Mouse (Mus musculus) lung, postnatal 0 days (tissue): ENCODE data around the gene Kalrn. TPM values are rescaled to one million over a fixed set of nuclear protein-coding genes. Genes with fewer than 3 reads are reported as not detected.

Experiments used
- ATAC-seq: fragments of 200-750 bp; cut with Nextera tagmentation; 2 replicates; pipeline ENCODE4 v1.8.0; 2017; ENCODE audit warnings: moderate library complexity
- DNase-seq: peaks from one replicate; pipeline ENCODE4 v3.0.0-alpha.2; 2016; ENCODE audit warnings: low spot score
- H3K27ac ChIP-seq: fragments of 300-500 bp; sonication (generic); 2 replicates; pipeline ENCODE4 v1.5.1; 2014; ENCODE audit warnings: antibody characterized with exemption, mild to moderate bottlenecking, low read length, mixed read lengths
- H3K27me3 ChIP-seq: fragments of 300-500 bp; sonication (generic); replicated peaks from 2 replicates; pipeline ENCODE4 v1.6.1; 2014; ENCODE audit warnings: low read length, mixed read lengths; ENCODE audit not compliant: insufficient read depth
- H3K36me3 ChIP-seq: fragments of 300-500 bp; sonication (generic); 2 replicates; pipeline ENCODE4 v1.6.1; 2014; ENCODE audit warnings: low read length, mixed read lengths; ENCODE audit not compliant: insufficient read depth
- H3K4me1 ChIP-seq: fragments of 300-500 bp; sonication (generic); 2 replicates; pipeline ENCODE4 v1.6.1; 2014; ENCODE audit warnings: antibody characterized with exemption, low read depth, low read length, mixed read lengths; ENCODE audit not compliant: insufficient read depth
- H3K4me2 ChIP-seq: fragments of 300-500 bp; sonication (generic); replicated peaks from 2 replicates; pipeline ENCODE4 v1.6.1; 2014; ENCODE audit warnings: low read depth, mild to moderate bottlenecking, low read length, moderate library complexity, mixed read lengths
- H3K4me3 ChIP-seq: fragments of 300-500 bp; sonication (generic); 2 replicates; pipeline ENCODE4 v1.5.1; 2014; ENCODE audit warnings: low read depth, low read length
- H3K9ac ChIP-seq: fragments of 300-500 bp; sonication (generic); replicated peaks from 2 replicates; pipeline ENCODE4 v1.6.1; 2014; ENCODE audit warnings: low read depth, mild to moderate bottlenecking
- H3K9me3 ChIP-seq: fragments of 300-500 bp; sonication (generic); 2 replicates; pipeline ENCODE4 v1.6.1; 2016; ENCODE audit warnings: low read length, mixed read lengths
- CTCF ChIP-seq: IDR thresholded peaks from 2 replicates; pipeline ENCODE4 v1.5.1; 2016; ENCODE audit warnings: antibody characterized with exemption, mild to moderate bottlenecking
- EP300 ChIP-seq: IDR thresholded peaks from 2 replicates; pipeline ENCODE4 v1.6.1; 2016; ENCODE audit warnings: antibody characterized with exemption, mild to moderate bottlenecking, control low read depth
- WGBS: fragments of 180-500 bp; shearing (Covaris S2); extraction: QIAGEN DNeasy Blood & Tissue Kit; methylation state at CpG from one replicate; pipeline ENCODE4 v1.1.7; 2014; 5-methylcytosine and 5-hydroxymethylcytosine counted together
- polyA plus RNA-seq: library from polyadenylated mRNA; unstranded; fragments of >200 nt; fragmentation: Nextera tagmentation; extraction: Ambion mirVana; gene quantifications from 2 replicates; pipeline ENCODE4 v1.2.1, GENCODE M21; 2015

Kalrn gene
- polyA plus RNA-seq, 1 experiment from 2014 or later, result 13.6 TPM

GRCm38 (mm10) chr16:34494741-34495140 is 78.6 kb downstream of the Kalrn start:
- no peaks in the 10 kb centered on the region for H3K9me3 ChIP-seq
- peaks cover 11% of the 10 kb centered on the region; the same call in 1 of the 2 replicates for H3K4me1 ChIP-seq
- H3K4me2 ChIP-seq, result no peak overlapping the region
- H3K36me3 ChIP-seq, result no peaks in the 10 kb centered on the region
- H3K4me3 ChIP-seq, result no peak overlapping the region
- no peaks in the 10 kb centered on the region for H3K27me3 ChIP-seq
- WGBS, result 92% methylated on average over 1 of the region's 1 CpGs
- DNase-seq (no peak), ATAC-seq (no peak)
- H3K27ac ChIP-seq, result no peak overlapping the region
- no peak overlapping the region for H3K9ac ChIP-seq
- TF ChIP-seq EP300 (no peak), CTCF (no peak)

GRCm38 (mm10) chr16:34493914-34494313 is 79.4 kb downstream of the Kalrn start:
- peaks cover 11% of the 10 kb centered on the region; the same call in 1 of the 2 replicates for H3K4me1 ChIP-seq
- 16% methylated on average over 3 of the region's 3 CpGs for WGBS
- H3K9me3 ChIP-seq, result no peaks in the 10 kb centered on the region
- peak overlapping the region; percentile 30; the same call in 1 of the 2 replicates for H3K4me2 ChIP-seq
- no peaks in the 10 kb centered on the region for H3K27me3 ChIP-seq
- H3K9ac ChIP-seq, result no peak overlapping the region
- peak; percentile 89 for DNase-seq
- peak overlapping the region; percentile 33; the same call in 1 of the 2 replicates for H3K27ac ChIP-seq
- ATAC-seq, result peak; percentile 83
- no peaks in the 10 kb centered on the region for H3K36me3 ChIP-seq
- H3K4me3 ChIP-seq, result no peak overlapping the region
- TF ChIP-seq CTCF, result 0 out of 2 replicates have a peak, but pooled peaks have one; percentile 26
- peak; percentile 61; the same call in 1 of the 2 replicates for TF ChIP-seq EP300

- H3K27me3 ChIP-seq, result no peaks in the 10 kb centered on the region
- no peaks in the 10 kb centered on the region for H3K9me3 ChIP-seq
- ATAC-seq, result no peak
- TF ChIP-seq EP300, result no peak
- TF ChIP-seq CTCF, result no peak
- no peaks in the 10 kb centered on the region for H3K36me3 ChIP-seq
- WGBS, result 81% methylated on average over 8 of the region's 8 CpGs
- peaks cover 11% of the 10 kb centered on the region; the same call in 1 of the 2 replicates for H3K4me1 ChIP-seq
- H3K4me3 ChIP-seq, result no peak overlapping the region
- H3K9ac ChIP-seq, result no peak overlapping the region
- no peak overlapping the region for H3K27ac ChIP-seq
- DNase-seq, result no peak
- H3K4me2 ChIP-seq, result no peak overlapping the region
Observed at GRCm38 (mm10) chr16:34491225-34491624, 82.1 kb downstream of the Kalrn start.

GRCm38 (mm10) chr16:34490506-34490905 is 82.8 kb downstream of the Kalrn start:
- Histone ChIP-seq H3K9ac (no peak overlapping the region), H3K4me3 (no peak overlapping the region), H3K9me3 (no peaks in the 10 kb centered on the region), H3K27ac (no peak overlapping the region), H3K4me1 (peaks cover 11% of the 10 kb centered on the region; the same call in 1 of the 2 replicates), H3K36me3 (no peaks in the 10 kb centered on the region), H3K27me3 (no peaks in the 10 kb centered on the region), H3K4me2 (no peak overlapping the region; the same call in 1 of the 2 replicates)
- whole genome bisulfite sequencing, result 25% methylated on average over 8 of the region's 8 CpGs
- ATAC-seq, result peak; percentile 74
- peak; percentile 66 for DNase-seq
- TF ChIP-seq CTCF (no peak), EP300 (no peak)

- Histone ChIP-seq H3K9me3 (no peaks in the 10 kb centered on the region), H3K9ac (no peak overlapping the region), H3K4me3 (no peak overlapping the region), H3K36me3 (no peaks in the 10 kb centered on the region), H3K4me2 (no peak overlapping the region), H3K27ac (no peak overlapping the region), H3K4me1 (peaks cover 11% of the 10 kb centered on the region; the same call in 1 of the 2 replicates), H3K27me3 (no peaks in the 10 kb centered on the region)
- DNase-seq, result peak; percentile 39
- ATAC-seq, result peak; percentile 20; the same call in 1 of the 2 replicates
- no peak for TF ChIP-seq EP300
- no peak for TF ChIP-seq CTCF
- WGBS, result 55% methylated on average over 3 of the region's 3 CpGs
Observed at GRCm38 (mm10) chr16:34489805-34490325, 83.5 kb downstream of the Kalrn start.

GRCm38 (mm10) chr16:34487823-34488222 is 85.5 kb downstream of the Kalrn start:
- H3K27me3 ChIP-seq, result no peaks in the 10 kb centered on the region
- DNase-seq (no peak), ATAC-seq (no peak)
- TF ChIP-seq EP300, result no peak
- no peak for TF ChIP-seq CTCF
- 94% methylated on average over 5 of the region's 5 CpGs for WGBS
- no peak overlapping the region for H3K9ac ChIP-seq
- no peak overlapping the region for H3K27ac ChIP-seq
- peaks cover 4% of the 10 kb centered on the region; the same call in 1 of the 2 replicates for H3K4me1 ChIP-seq
- H3K4me2 ChIP-seq, result no peak overlapping the region
- H3K36me3 ChIP-seq, result no peaks in the 10 kb centered on the region
- H3K4me3 ChIP-seq, result no peak overlapping the region
- H3K9me3 ChIP-seq, result no peaks in the 10 kb centered on the region
